Mouse (Mus musculus): ENCODE measurements around the gene Zfyve28. TPM values are rescaled to one million over a fixed set of nuclear protein-coding genes. Genes with fewer than 3 reads are reported as not detected.
A peak's percentile ranks its signal among the peaks of the same experiment; 100 is the strongest.

Zfyve28 gene
- total and polyA plus RNA-seq, 2 experiments from 2014 or later = 3.0 to 10.0 TPM

DNA sequence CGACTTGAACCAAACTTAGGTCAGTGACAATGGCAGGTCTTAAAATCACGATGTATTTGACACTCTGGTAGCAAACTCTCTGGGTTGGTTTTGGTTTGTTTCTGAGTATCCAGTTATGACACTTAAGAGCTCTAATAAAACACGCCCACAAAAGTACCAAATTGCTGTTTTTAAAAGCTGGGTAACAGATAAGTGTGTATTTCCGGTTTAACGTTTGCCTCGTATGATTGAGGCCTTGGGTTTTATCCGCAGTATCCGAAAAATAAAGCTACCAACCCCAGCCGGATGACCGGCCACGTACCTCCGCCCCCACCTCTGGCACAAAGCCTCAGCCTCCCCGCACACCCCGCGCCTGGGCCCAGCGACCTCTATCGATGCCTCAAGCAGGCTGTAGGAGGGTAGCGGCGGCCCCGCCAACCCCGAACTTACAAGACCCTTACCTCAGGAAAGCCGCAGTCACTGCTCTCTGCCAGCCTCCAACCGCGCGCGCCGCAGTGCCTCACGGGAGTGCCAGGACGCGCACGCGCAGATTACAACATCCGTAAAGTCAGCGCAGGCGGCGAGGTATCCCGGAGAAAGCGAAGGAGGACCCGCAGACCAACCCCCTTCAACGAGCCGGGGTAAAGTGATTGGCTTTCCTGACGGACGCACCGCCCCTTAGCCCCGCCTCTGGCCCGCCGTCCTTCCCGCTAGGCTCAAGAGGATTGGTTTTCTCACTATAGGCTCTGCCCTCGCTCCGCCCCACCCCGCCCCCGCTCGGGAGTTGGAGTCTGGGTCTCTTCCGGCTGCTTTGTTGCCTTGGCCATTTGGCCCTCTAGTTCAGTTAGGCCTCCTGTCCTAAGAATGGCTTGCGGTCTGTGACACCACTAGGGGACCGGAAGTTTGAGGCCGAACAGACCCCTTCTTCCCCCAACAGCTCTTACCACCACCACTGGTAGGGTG, 119.0 kb downstream of the Zfyve28 start, which contains the start of the genes Poln and Haus3:
Gene Poln (minus strand): TSS at position 499 of the 942 bp plus-strand sequence.
Gene Haus3 (minus strand): TSS at position 578 of the 942 bp plus-strand sequence.
- Histone ChIP-seq H3K9ac (replicated peaks; ENCODE audit: low read length, poor library complexity, severe bottlenecking) (peak within 1 kb of the TSS; percentile 82), H3K27me3 (ENCODE audit: insufficient read depth, low read length) (no peaks in the 10 kb centered on the region), H3K4me2 (ENCODE audit: low read depth, low read length, poor library complexity, severe bottlenecking) (peak within 1 kb of the TSS; percentile 65), H3K9me3 (ENCODE audit: low read length) (no peaks in the 10 kb centered on the region), H3K27ac (ENCODE audit: low read depth, low read length) (peak within 1 kb of the TSS; percentile 84), H3K4me3 (ENCODE audit: low read depth, low read length) (peak within 1 kb of the TSS; percentile 75), H3K36me3 (ENCODE audit: insufficient read depth, low read length) (peaks cover 12% of the 10 kb centered on the region), H3K4me1 (ENCODE audit: insufficient read depth, low read length) (no peaks in the 10 kb centered on the region)
- under 1% methylated on average over 57 of the region's 57 CpGs for WGBS
- DNase-seq (ENCODE audit: low spot score) = peak; percentile 99
- peak; percentile 99 for ATAC-seq (ENCODE audit: low FRiP score)
- peak; percentile 56 for TF ChIP-seq CTCF (IDR thresholded peaks at IDR 0.05)

DNA sequence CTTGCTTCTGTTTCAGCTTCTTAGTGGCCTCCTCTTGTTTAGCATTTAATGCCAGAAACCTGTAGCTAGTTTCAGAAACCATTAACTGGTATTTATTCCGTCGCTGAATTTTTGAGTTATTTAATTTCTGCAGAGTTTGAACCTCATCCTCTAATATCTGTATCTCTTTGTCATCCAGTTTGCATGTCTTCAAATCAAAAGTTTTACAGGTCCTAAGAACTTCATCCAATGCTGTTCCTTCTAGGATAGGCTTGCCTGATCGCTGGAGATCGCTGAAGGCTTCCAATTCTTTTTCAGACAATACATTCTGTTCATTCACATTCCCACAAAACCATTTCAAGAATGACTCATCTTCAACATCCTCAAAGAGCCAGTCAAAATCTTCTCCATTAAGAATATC, 120.4 kb downstream of the Zfyve28 start:
- WGBS = 77% methylated on average over 4 of the region's 4 CpGs
- H3K4me2 ChIP-seq (ENCODE audit: low read depth, low read length, poor library complexity, severe bottlenecking) = no peak overlapping the region
- ATAC-seq (ENCODE audit: low FRiP score) = no peak

DNA sequence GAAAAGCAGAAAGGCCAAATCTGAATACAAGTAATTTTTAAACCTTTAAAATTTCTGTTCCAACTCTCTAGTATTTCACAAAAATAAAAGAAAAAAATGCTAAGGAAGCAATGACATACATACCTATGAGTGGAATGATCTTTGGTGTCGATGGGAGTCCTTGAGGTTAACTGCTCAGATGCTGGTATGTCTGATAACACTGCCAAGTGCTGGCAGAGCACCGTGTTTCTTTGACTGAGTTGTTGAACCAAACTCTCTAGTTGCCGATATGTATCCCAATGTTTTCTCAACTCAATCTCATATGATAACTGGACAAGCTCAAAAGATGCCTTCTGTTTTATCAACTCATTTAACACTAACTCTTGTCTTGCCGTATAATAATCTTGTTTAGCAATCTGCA, 122.5 kb downstream of the Zfyve28 start:
- TF ChIP-seq CTCF (IDR thresholded peaks at IDR 0.05) = no peak
- DNase-seq (ENCODE audit: low spot score) = no peak
- H3K4me1 ChIP-seq (ENCODE audit: insufficient read depth, low read length) = no peaks in the 10 kb centered on the region
- no peak overlapping the region for H3K27ac ChIP-seq (ENCODE audit: low read depth, low read length)
- H3K9ac ChIP-seq (replicated peaks; ENCODE audit: low read length, poor library complexity, severe bottlenecking) = no peak overlapping the region
- H3K27me3 ChIP-seq (ENCODE audit: insufficient read depth, low read length) = no peaks in the 10 kb centered on the region
- WGBS = 82% methylated on average over 4 of the region's 4 CpGs
- H3K36me3 ChIP-seq (ENCODE audit: insufficient read depth, low read length) = no peaks in the 10 kb centered on the region
- no peak overlapping the region for H3K4me2 ChIP-seq (ENCODE audit: low read depth, low read length, poor library complexity, severe bottlenecking)
- H3K9me3 ChIP-seq (ENCODE audit: low read length) = no peaks in the 10 kb centered on the region
- no peak overlapping the region for H3K4me3 ChIP-seq (ENCODE audit: low read depth, low read length)
- ATAC-seq (ENCODE audit: low FRiP score) = no peak

More for the DNA sequence above, 120.4 kb downstream of the Zfyve28 start:
- H3K36me3 ChIP-seq (ENCODE audit: insufficient read depth, low read length) = no peaks in the 10 kb centered on the region; the same call in 1 of the 2 replicates
- no peak for TF ChIP-seq CTCF (IDR thresholded peaks at IDR 0.05)
- no peak overlapping the region for H3K9ac ChIP-seq (replicated peaks; ENCODE audit: low read length, poor library complexity, severe bottlenecking)
- H3K27me3 ChIP-seq (ENCODE audit: insufficient read depth, low read length) = no peaks in the 10 kb centered on the region
- no peaks in the 10 kb centered on the region for H3K9me3 ChIP-seq (ENCODE audit: low read length)
- H3K4me3 ChIP-seq (ENCODE audit: low read depth, low read length) = no peak overlapping the region
- no peak overlapping the region for H3K27ac ChIP-seq (ENCODE audit: low read depth, low read length)
- no peaks in the 10 kb centered on the region for H3K4me1 ChIP-seq (ENCODE audit: insufficient read depth, low read length)
- DNase-seq (ENCODE audit: low spot score) = no peak

DNA sequence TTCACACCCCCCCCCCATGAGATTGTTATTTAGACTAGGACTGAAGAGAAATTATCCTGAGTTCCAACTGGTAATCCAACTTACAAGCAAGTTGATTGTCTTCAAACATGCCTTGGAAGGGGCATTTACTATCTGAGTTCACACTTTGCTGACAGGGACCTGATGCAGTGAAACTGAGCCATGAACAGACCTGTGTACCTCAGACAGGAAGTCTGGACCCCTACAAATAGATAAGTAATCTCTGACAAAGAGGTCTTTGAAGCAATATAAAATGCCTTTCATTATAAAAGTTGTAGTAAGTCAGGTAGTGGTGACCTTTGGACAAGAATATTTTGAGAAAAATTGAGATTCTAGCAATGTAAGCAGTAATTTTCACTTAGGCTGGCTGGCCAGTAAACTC, 139.8 kb downstream of the Zfyve28 start:
- H3K9me3 ChIP-seq (ENCODE audit: low read length) = no peaks in the 10 kb centered on the region
- ATAC-seq (ENCODE audit: low FRiP score) = no peak
- H3K4me1 ChIP-seq (ENCODE audit: insufficient read depth, low read length) = no peaks in the 10 kb centered on the region
- no peak overlapping the region for H3K27ac ChIP-seq (ENCODE audit: low read depth, low read length)
- no peak overlapping the region for H3K4me3 ChIP-seq (ENCODE audit: low read depth, low read length)
- DNase-seq (ENCODE audit: low spot score) = no peak
- H3K9ac ChIP-seq (replicated peaks; ENCODE audit: low read length, poor library complexity, severe bottlenecking) = no peak overlapping the region
- no peaks in the 10 kb centered on the region for H3K36me3 ChIP-seq (ENCODE audit: insufficient read depth, low read length)
- H3K4me2 ChIP-seq (ENCODE audit: low read depth, low read length, poor library complexity, severe bottlenecking) = no peak overlapping the region
- no peak for TF ChIP-seq CTCF (IDR thresholded peaks at IDR 0.05)
- H3K27me3 ChIP-seq (ENCODE audit: insufficient read depth, low read length) = no peaks in the 10 kb centered on the region

DNA sequence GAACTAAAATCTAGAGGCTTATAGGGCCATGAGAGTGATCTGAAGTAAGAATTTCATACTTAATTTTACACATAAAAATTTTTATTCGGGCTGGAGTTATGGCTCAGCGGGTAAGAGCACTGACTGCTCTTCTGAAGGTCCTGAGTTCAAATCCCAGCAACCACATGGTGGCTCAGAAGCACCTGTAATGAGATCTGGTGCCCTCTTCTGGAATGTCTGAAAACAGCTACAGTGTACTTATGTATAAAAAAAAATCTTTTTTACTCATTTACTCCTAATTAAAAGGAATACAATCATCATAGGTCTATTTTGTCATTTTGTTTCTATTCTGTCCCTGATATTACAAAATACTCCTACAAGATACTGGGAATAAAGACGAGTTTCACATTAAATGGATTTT, 140.7 kb downstream of the Zfyve28 start:
- no peaks in the 10 kb centered on the region for H3K4me1 ChIP-seq (ENCODE audit: insufficient read depth, low read length)
- no peak overlapping the region for H3K4me2 ChIP-seq (ENCODE audit: low read depth, low read length, poor library complexity, severe bottlenecking)
- no peak overlapping the region for H3K4me3 ChIP-seq (ENCODE audit: low read depth, low read length)
- no peaks in the 10 kb centered on the region for H3K36me3 ChIP-seq (ENCODE audit: insufficient read depth, low read length)
- no peaks in the 10 kb centered on the region for H3K27me3 ChIP-seq (ENCODE audit: insufficient read depth, low read length)
- DNase-seq (ENCODE audit: low spot score) = no peak
- TF ChIP-seq CTCF (IDR thresholded peaks at IDR 0.05) = no peak
- no peaks in the 10 kb centered on the region for H3K9me3 ChIP-seq (ENCODE audit: low read length)
- no peak for ATAC-seq (ENCODE audit: low FRiP score)
- 89% methylated on average over 3 of the region's 3 CpGs for WGBS
- no peak overlapping the region for H3K27ac ChIP-seq (ENCODE audit: low read depth, low read length)
- H3K9ac ChIP-seq (replicated peaks; ENCODE audit: low read length, poor library complexity, severe bottlenecking) = no peak overlapping the region

Other genes starting within 250 kb of the Zfyve28 start
- 0.05 and 0.42 TPM in 2 replicates for gene Poln, start 119.0 kb downstream of the Zfyve28 start, total RNA-seq (2014; rRNA removed)
- gene Poln, start 119.0 kb downstream of the Zfyve28 start, polyA plus RNA-seq (2015; fragmentation: Nextera tagmentation; extraction: Ambion mirVana) = 0.67 and 0.90 TPM in 2 replicates
- 7.6 and 9.9 TPM in 2 replicates for gene Haus3, start 118.9 kb downstream of the Zfyve28 start, total RNA-seq (2014; rRNA removed)
- gene Haus3, start 118.9 kb downstream of the Zfyve28 start, polyA plus RNA-seq (2015; fragmentation: Nextera tagmentation; extraction: Ambion mirVana) = 8.2 and 10.3 TPM in 2 replicates
- 87.3 and 90.2 TPM in 2 replicates for gene Mxd4, start 100.7 kb downstream of the Zfyve28 start, total RNA-seq (2014; rRNA removed)
- gene Mxd4, start 100.7 kb downstream of the Zfyve28 start, polyA plus RNA-seq (2015; fragmentation: Nextera tagmentation; extraction: Ambion mirVana) = 16.7 and 18.7 TPM in 2 replicates
- gene Cfap99, start 151 bp upstream of the Zfyve28 start, total RNA-seq (2014; rRNA removed) = 0.24 and 2.1 TPM in 2 replicates
- gene Cfap99, start 151 bp upstream of the Zfyve28 start, polyA plus RNA-seq (2015; fragmentation: Nextera tagmentation; extraction: Ambion mirVana) = 0.12 and 0.37 TPM in 2 replicates
- gene Rnf4, start 47.8 kb upstream of the Zfyve28 start, total RNA-seq (2014; rRNA removed) = 95.2 and 129 TPM in 2 replicates
- 124 TPM in 2 replicates for gene Rnf4, start 47.8 kb upstream of the Zfyve28 start, polyA plus RNA-seq (2015; fragmentation: Nextera tagmentation; extraction: Ambion mirVana)
- gene Fam193a, start 81.5 kb upstream of the Zfyve28 start, total RNA-seq (2014; rRNA removed) = 53.3 and 54.5 TPM in 2 replicates
- gene Fam193a, start 81.5 kb upstream of the Zfyve28 start, polyA plus RNA-seq (2015; fragmentation: Nextera tagmentation; extraction: Ambion mirVana) = 9.6 and 12.4 TPM in 2 replicates
- gene Tnip2, start 225.5 kb upstream of the Zfyve28 start, total RNA-seq (2014; rRNA removed) = 10.3 and 12.8 TPM in 2 replicates
- 12.6 and 13.6 TPM in 2 replicates for gene Tnip2, start 225.5 kb upstream of the Zfyve28 start, polyA plus RNA-seq (2015; fragmentation: Nextera tagmentation; extraction: Ambion mirVana)
- 35.5 and 44.1 TPM in 2 replicates for gene Sh3bp2, start 237.4 kb upstream of the Zfyve28 start, total RNA-seq (2014; rRNA removed)
- 17.6 and 20.3 TPM in 2 replicates for gene Sh3bp2, start 237.4 kb upstream of the Zfyve28 start, polyA plus RNA-seq (2015; fragmentation: Nextera tagmentation; extraction: Ambion mirVana)

All from midbrain, postnatal 0 days (tissue).